Mouse (Mus musculus): ENCODE measurements around the gene 4931428F04Rik. TPM values are rescaled to one million over a fixed set of nuclear protein-coding genes. Genes with fewer than 3 reads are reported as not detected.

Gene 4931428F04Rik
- polyA plus RNA-seq, 1 experiment from 2014 or later = 0.60 TPM

- H3K9ac ChIP-seq = no peak overlapping the region
- H3K36me3 ChIP-seq = 0 out of 2 replicates have a peak, but pooled peaks cover 4% of the 10 kb centered on the region
- peak; percentile 64 for ATAC-seq (ENCODE audit: low read depth)
- peak overlapping the region; percentile 45 for H3K4me2 ChIP-seq
- H3K27ac ChIP-seq = no peak overlapping the region
- peaks cover 31% of the 10 kb centered on the region for H3K4me1 ChIP-seq (replicated peaks)
- no peaks in the 10 kb centered on the region for H3K9me3 ChIP-seq (replicated peaks)
- 32% methylated on average over 22 of the region's 23 CpGs for WGBS (ENCODE audit: insufficient replicate concordance)
- peak; percentile 53 for DNase-seq
- peak overlapping the region; percentile 12; the same call in 1 of the 2 replicates for H3K4me3 ChIP-seq (replicated peaks)
- peaks cover 78% of the 10 kb centered on the region for H3K27me3 ChIP-seq
Measured at GRCm38 (mm10) chr8:105283074-105283473, 6.6 kb downstream of the 4931428F04Rik start.

- Histone ChIP-seq H3K4me1 (replicated peaks) (peaks cover 29% of the 10 kb centered on the region), H3K4me3 (replicated peaks) (no peak overlapping the region), H3K4me2 (no peak overlapping the region), H3K27me3 (peaks cover 85% of the 10 kb centered on the region), H3K9ac (no peak overlapping the region), H3K27ac (no peak overlapping the region), H3K36me3 (0 out of 2 replicates have a peak, but pooled peaks cover 4% of the 10 kb centered on the region), H3K9me3 (replicated peaks) (no peaks in the 10 kb centered on the region)
- ATAC-seq (ENCODE audit: low read depth) = no peak
- no peak for DNase-seq
- 31% methylated on average over 4 of the region's 4 CpGs for WGBS (ENCODE audit: insufficient replicate concordance)
Measured at GRCm38 (mm10) chr8:105282239-105282638, 7.4 kb downstream of the 4931428F04Rik start.

- no peak for DNase-seq
- peaks cover 89% of the 10 kb centered on the region for H3K27me3 ChIP-seq
Measured at GRCm38 (mm10) chr8:105281821-105282220, 7.8 kb downstream of the 4931428F04Rik start.

GRCm38 (mm10) chr8:105280567-105280966 is 9.1 kb downstream of the 4931428F04Rik start:
- Histone ChIP-seq H3K4me2 (no peak overlapping the region), H3K4me1 (replicated peaks) (peaks cover 42% of the 10 kb centered on the region), H3K9me3 (replicated peaks) (no peaks in the 10 kb centered on the region), H3K9ac (no peak overlapping the region), H3K4me3 (replicated peaks) (no peak overlapping the region), H3K36me3 (0 out of 2 replicates have a peak, but pooled peaks cover 4% of the 10 kb centered on the region), H3K27ac (no peak overlapping the region), H3K27me3 (peaks cover 91% of the 10 kb centered on the region)
- DNase-seq (no peak), ATAC-seq (ENCODE audit: low read depth) (no peak)
- 46% methylated on average over 3 of the region's 3 CpGs for WGBS (ENCODE audit: insufficient replicate concordance)

More at GRCm38 (mm10) chr8:105281821-105282220, 7.8 kb downstream of the 4931428F04Rik start:
- WGBS (ENCODE audit: insufficient replicate concordance) = 80% methylated on average over 12 of the region's 12 CpGs
- no peaks in the 10 kb centered on the region for H3K9me3 ChIP-seq (replicated peaks)
- H3K27ac ChIP-seq = no peak overlapping the region
- ATAC-seq (ENCODE audit: low read depth) = no peak
- H3K4me2 ChIP-seq = no peak overlapping the region
- H3K36me3 ChIP-seq = 0 out of 2 replicates have a peak, but pooled peaks cover 4% of the 10 kb centered on the region
- no peak overlapping the region for H3K9ac ChIP-seq
- H3K4me1 ChIP-seq (replicated peaks) = peaks cover 29% of the 10 kb centered on the region
- H3K4me3 ChIP-seq (replicated peaks) = no peak overlapping the region

- Histone ChIP-seq H3K36me3 (0 out of 2 replicates have a peak, but pooled peaks cover 4% of the 10 kb centered on the region), H3K4me3 (replicated peaks) (peak overlapping the region; percentile 36), H3K27me3 (peaks cover 95% of the 10 kb centered on the region), H3K9ac (0 out of 2 replicates have a peak overlapping the region, but pooled peaks have one; percentile 29), H3K4me2 (peak overlapping the region; percentile 56), H3K27ac (no peak overlapping the region), H3K4me1 (replicated peaks) (peaks cover 43% of the 10 kb centered on the region), H3K9me3 (replicated peaks) (no peaks in the 10 kb centered on the region)
- WGBS (ENCODE audit: insufficient replicate concordance) = 4% methylated on average over 28 of the region's 28 CpGs
- DNase-seq (peak; percentile 43), ATAC-seq (ENCODE audit: low read depth) (peak; percentile 65)
Measured at GRCm38 (mm10) chr8:105278911-105279334, 10.7 kb downstream of the 4931428F04Rik start.

- H3K4me3 ChIP-seq (replicated peaks) = peak overlapping the region; percentile 35
- WGBS (ENCODE audit: insufficient replicate concordance) = 4% methylated on average over 30 of the region's 30 CpGs
- no peaks in the 10 kb centered on the region for H3K9me3 ChIP-seq (replicated peaks)
- H3K9ac ChIP-seq = peak overlapping the region; percentile 47; the same call in 1 of the 2 replicates
- peaks cover 97% of the 10 kb centered on the region for H3K27me3 ChIP-seq
- no peak overlapping the region for H3K27ac ChIP-seq
- DNase-seq (no peak), ATAC-seq (ENCODE audit: low read depth) (peak; percentile 64)
- peaks cover 27% of the 10 kb centered on the region for H3K4me1 ChIP-seq (replicated peaks)
- 0 out of 2 replicates have a peak, but pooled peaks cover 2% of the 10 kb centered on the region for H3K36me3 ChIP-seq
- peak overlapping the region; percentile 59 for H3K4me2 ChIP-seq
Measured at GRCm38 (mm10) chr8:105276292-105277120, 13.2 kb downstream of the 4931428F04Rik start.

GRCm38 (mm10) chr8:105275840-105276239 is 13.8 kb downstream of the 4931428F04Rik start, which contains the start of gene Nol3:
Gene Nol3 (plus strand): TSS chr8:105276140.
- no peak for DNase-seq
- H3K4me2 ChIP-seq = peak within 1 kb of the TSS; percentile 59
- H3K4me1 ChIP-seq (replicated peaks) = peaks cover 28% of the 10 kb centered on the region
- no peaks in the 10 kb centered on the region for H3K9me3 ChIP-seq (replicated peaks)
- peak within 1 kb of the TSS; percentile 47; the same call in 1 of the 2 replicates for H3K9ac ChIP-seq
- 11% methylated on average over 10 of the region's 10 CpGs for WGBS (ENCODE audit: insufficient replicate concordance)
- no peak for ATAC-seq (ENCODE audit: low read depth)
- H3K4me3 ChIP-seq (replicated peaks) = peak within 1 kb of the TSS; percentile 35
- no peak within 1 kb of the TSS for H3K27ac ChIP-seq
- peaks cover 99% of the 10 kb centered on the region for H3K27me3 ChIP-seq
- H3K36me3 ChIP-seq = no peaks in the 10 kb centered on the region

GRCm38 (mm10) chr8:105275387-105275786 is 14.3 kb downstream of the 4931428F04Rik start:
- Histone ChIP-seq H3K27me3 (peaks cover 99% of the 10 kb centered on the region), H3K27ac (no peak overlapping the region), H3K4me3 (replicated peaks) (no peak overlapping the region), H3K4me2 (peak overlapping the region; percentile 59; the same call in 1 of the 2 replicates), H3K9me3 (replicated peaks) (no peaks in the 10 kb centered on the region), H3K4me1 (replicated peaks) (peaks cover 33% of the 10 kb centered on the region), H3K9ac (no peak overlapping the region), H3K36me3 (no peaks in the 10 kb centered on the region)
- 13% methylated on average over 11 of the region's 11 CpGs for WGBS (ENCODE audit: insufficient replicate concordance)
- DNase-seq (no peak), ATAC-seq (ENCODE audit: low read depth) (no peak)

GRCm38 (mm10) chr8:105270916-105271186 is 18.8 kb downstream of the 4931428F04Rik start:
- DNase-seq (no peak), ATAC-seq (ENCODE audit: low read depth) (no peak)
- Histone ChIP-seq H3K4me1 (replicated peaks) (peaks cover 39% of the 10 kb centered on the region), H3K4me3 (replicated peaks) (peak overlapping the region; percentile 5; the same call in 1 of the 2 replicates), H3K4me2 (no peak overlapping the region), H3K9me3 (replicated peaks) (peaks cover 6% of the 10 kb centered on the region; the same call in 1 of the 2 replicates), H3K27me3 (peaks cover 99% of the 10 kb centered on the region), H3K36me3 (no peaks in the 10 kb centered on the region), H3K9ac (no peak overlapping the region), H3K27ac (no peak overlapping the region)
- WGBS (ENCODE audit: insufficient replicate concordance) = 6% methylated on average over 11 of the region's 11 CpGs

GRCm38 (mm10) chr8:105270101-105270915 is 19.4 kb downstream of the 4931428F04Rik start:
- Histone ChIP-seq H3K4me2 (peak overlapping the region; percentile 65), H3K27me3 (peaks cover 99% of the 10 kb centered on the region), H3K36me3 (no peaks in the 10 kb centered on the region), H3K27ac (no peak overlapping the region), H3K4me1 (replicated peaks) (peaks cover 37% of the 10 kb centered on the region), H3K9me3 (replicated peaks) (peaks cover 6% of the 10 kb centered on the region; the same call in 1 of the 2 replicates), H3K4me3 (replicated peaks) (peak overlapping the region; percentile 46), H3K9ac (0 out of 2 replicates have a peak overlapping the region, but pooled peaks have one; percentile 29)
- ATAC-seq (ENCODE audit: low read depth) (no peak), DNase-seq (no peak)
- WGBS (ENCODE audit: insufficient replicate concordance) = 5% methylated on average over 39 of the region's 39 CpGs

Data from liver, embryonic 13.5 days (tissue).